Mouse (Mus musculus): ENCODE data around the gene Spred3. TPM values are rescaled to one million over a fixed set of nuclear protein-coding genes. Genes with fewer than 3 reads are reported as not detected.

Gene Spred3
- polyA plus RNA-seq, 1 experiment = 5.9 TPM

- TF ChIP-seq FLI1 (IDR thresholded peaks at IDR 0.05; ENCODE audit: low read length) (no peak), GATA1 (IDR thresholded peaks at IDR 0.05; ENCODE audit: borderline replicate concordance, low read length) (no peak)
- Histone ChIP-seq H3K36me3 (replicated peaks; ENCODE audit: low read length) (no peaks in the 10 kb centered on the region), H3K27me3 (replicated peaks) (peaks cover 32% of the 10 kb centered on the region), H3K4me1 (no peaks in the 10 kb centered on the region), H3K9me3 (no peaks in the 10 kb centered on the region), H3K4me3 (replicated peaks) (peak overlapping the region; percentile 23)
Observed at GRCm38 (mm10) chr7:29108992-29109955, 60.9 kb downstream of the Spred3 start.

Other genes with a start within 250 kb of the Spred3 start
- 517 and 590 TPM in 2 replicates for gene Actn4, start 208.1 kb downstream of the Spred3 start, polyA plus RNA-seq (2012; ENCODE audit: insufficient read depth, low replicate concordance)
- 143 and 185 TPM in 2 replicates for gene Eif3k, start 188.5 kb downstream of the Spred3 start, polyA plus RNA-seq (2012; ENCODE audit: insufficient read depth, low replicate concordance)
- 270 and 353 TPM in 2 replicates for gene Map4k1, start 188.4 kb downstream of the Spred3 start, polyA plus RNA-seq (2012; ENCODE audit: insufficient read depth, low replicate concordance)
- 0.12 TPM in 1 of 2 replicates, not detected in the other for gene Ryr1, start 45.2 kb downstream of the Spred3 start, polyA plus RNA-seq (2012; ENCODE audit: insufficient read depth, low replicate concordance)
- 1.9 and 7.5 TPM in 2 replicates for gene Rasgrp4, start 35.6 kb downstream of the Spred3 start, polyA plus RNA-seq (2012; ENCODE audit: insufficient read depth, low replicate concordance)
- 75.5 and 135 TPM in 2 replicates for gene Fam98c, start 14.2 kb downstream of the Spred3 start, polyA plus RNA-seq (2012; ENCODE audit: insufficient read depth, low replicate concordance)
- 16.0 and 26.1 TPM in 2 replicates for gene Ggn, start 201 bp downstream of the Spred3 start, polyA plus RNA-seq (2012; ENCODE audit: insufficient read depth, low replicate concordance)
- 131 and 177 TPM in 2 replicates for gene Psmd8, start 10.3 kb upstream of the Spred3 start, polyA plus RNA-seq (2012; ENCODE audit: insufficient read depth, low replicate concordance)
- 0.19 and 0.61 TPM in 2 replicates for gene Catsperg1, start 43.6 kb upstream of the Spred3 start, polyA plus RNA-seq (2012; ENCODE audit: insufficient read depth, low replicate concordance)
- gene Kcnk6, start 62.1 kb upstream of the Spred3 start, polyA plus RNA-seq (2012; ENCODE audit: insufficient read depth, low replicate concordance) = 32.5 and 42.2 TPM in 2 replicates
- 1,324 and 2,330 TPM in 2 replicates for gene Yif1b, start 67.9 kb upstream of the Spred3 start, polyA plus RNA-seq (2012; ENCODE audit: insufficient read depth, low replicate concordance)
- gene 2200002D01Rik, start 78.1 kb upstream of the Spred3 start, polyA plus RNA-seq (2012; ENCODE audit: insufficient read depth, low replicate concordance) = 0.46 TPM in 1 of 2 replicates, not detected in the other
- 19.9 and 37.0 TPM in 2 replicates for gene Spint2, start 111.5 kb upstream of the Spred3 start, polyA plus RNA-seq (2012; ENCODE audit: insufficient read depth, low replicate concordance)
- 12.7 and 22.8 TPM in 2 replicates for gene Ppp1r14a, start 118.9 kb upstream of the Spred3 start, polyA plus RNA-seq (2012; ENCODE audit: insufficient read depth, low replicate concordance)
- gene Dpf1, start 133.5 kb upstream of the Spred3 start, polyA plus RNA-seq (2012; ENCODE audit: insufficient read depth, low replicate concordance) = 1.2 TPM in 1 of 2 replicates, not detected in the other

Data from megakaryocyte, embryonic 14.5 days (primary cell).